Mouse (Mus musculus): ENCODE results near the gene Gm21954. TPM values are rescaled to one million over a fixed set of nuclear protein-coding genes. Genes with fewer than 3 reads are reported as not detected.

The Gm21954 gene
- polyA plus RNA-seq (2012; rRNA removed): not detected in 2 replicates

GRCm38 (mm10) chr3:55472110-55472509 is at the start of gene Gm21954:
Gene Gm21954, minus strand, starts transcription at chr3:55472210.
- no peak for DNase-seq (ENCODE audit: low read depth)
- TF ChIP-seq POLR2A (IDR thresholded peaks at IDR 0.05; ENCODE audit: borderline replicate concordance, extremely low read depth, insufficient read depth, insufficient read length, poor library complexity, severe bottlenecking) (no peak), CTCF (IDR thresholded peaks at IDR 0.05; ENCODE audit: borderline replicate concordance, extremely low read depth, insufficient read depth, insufficient read length) (no peak)

DNA sequence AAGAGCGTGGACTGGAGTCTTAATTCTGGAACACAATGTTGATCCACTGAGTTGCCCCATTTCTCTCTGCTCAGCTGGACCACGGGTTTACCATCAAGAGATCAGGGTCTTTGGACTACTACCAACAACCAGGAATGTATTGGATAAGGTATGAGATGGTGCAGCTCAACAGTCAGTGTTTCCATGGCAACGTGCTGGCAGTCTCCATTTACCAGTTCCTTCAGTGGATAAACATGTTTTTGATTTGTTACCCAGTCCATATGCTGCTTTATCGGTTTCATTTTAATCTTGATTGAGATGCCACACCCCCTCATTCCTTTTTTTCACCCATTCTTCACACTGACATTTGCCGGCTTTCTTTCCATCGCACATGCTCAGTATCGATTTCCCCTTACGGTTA is 49.8 kb upstream of the Gm21954 start:
- TF ChIP-seq POLR2A (IDR thresholded peaks at IDR 0.05; ENCODE audit: borderline replicate concordance, extremely low read depth, insufficient read depth, insufficient read length, poor library complexity, severe bottlenecking) (no peak), CTCF (IDR thresholded peaks at IDR 0.05; ENCODE audit: borderline replicate concordance, extremely low read depth, insufficient read depth, insufficient read length) (no peak)
- DNase-seq (ENCODE audit: low read depth): peak; percentile 92

DNA sequence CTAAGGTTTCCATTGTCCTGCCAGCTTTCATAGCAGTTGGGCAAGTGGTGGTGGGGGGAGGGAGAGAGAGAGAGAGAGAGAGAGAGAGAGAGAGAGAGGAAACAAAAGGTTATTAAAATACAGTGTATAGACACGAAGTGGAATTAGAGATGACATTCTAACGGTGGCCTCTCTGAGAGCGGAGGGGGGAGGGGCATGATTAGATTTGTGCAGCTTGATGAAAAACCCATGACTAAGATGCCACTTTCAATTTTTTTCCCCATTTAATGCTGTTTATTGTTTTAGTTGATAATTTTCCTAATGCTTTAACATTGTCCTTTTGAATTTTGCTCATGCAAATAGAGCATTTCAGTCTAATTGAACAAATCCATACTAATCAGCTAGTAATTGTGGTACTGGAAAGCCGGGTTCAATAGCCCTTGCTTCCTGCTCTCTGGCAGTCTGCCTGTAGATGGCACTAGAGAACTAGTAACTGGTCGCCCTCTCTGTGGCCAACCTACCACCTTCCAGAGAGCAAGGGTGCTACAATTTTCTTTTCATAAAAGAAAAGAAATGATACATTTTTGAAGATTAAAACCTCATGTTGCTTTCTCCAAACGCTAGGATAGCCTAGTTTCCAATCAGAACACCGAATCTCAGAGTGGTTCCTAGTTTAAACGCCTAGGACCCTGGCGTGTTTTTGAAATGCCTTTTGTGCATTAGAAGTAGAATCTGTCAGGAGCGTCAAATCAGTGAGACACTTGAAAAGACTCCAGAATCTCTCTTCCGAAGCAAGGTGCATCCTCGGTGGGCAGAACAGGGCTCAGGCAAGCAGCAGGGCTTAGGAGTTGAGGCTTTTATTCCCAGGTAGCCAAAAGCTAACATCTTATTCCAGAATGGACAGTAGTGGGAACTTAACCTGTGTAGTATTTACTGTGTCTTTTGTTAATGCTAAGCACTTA is 48.5 kb upstream of the Gm21954 start:
- peak; percentile 93 for DNase-seq (ENCODE audit: low read depth)
- TF ChIP-seq POLR2A (IDR thresholded peaks at IDR 0.05; ENCODE audit: borderline replicate concordance, extremely low read depth, insufficient read depth, insufficient read length, poor library complexity, severe bottlenecking) (no peak), CTCF (IDR thresholded peaks at IDR 0.05; ENCODE audit: borderline replicate concordance, extremely low read depth, insufficient read depth, insufficient read length) (peak; percentile 86; the same call in 1 of the 2 replicates)

GRCm38 (mm10) chr3:55517454-55518014 is 45.5 kb upstream of the Gm21954 start:
- DNase-seq (ENCODE audit: low read depth): no peak
- TF ChIP-seq POLR2A (IDR thresholded peaks at IDR 0.05; ENCODE audit: borderline replicate concordance, extremely low read depth, insufficient read depth, insufficient read length, poor library complexity, severe bottlenecking): no peak

- DNase-seq (ENCODE audit: low read depth): no peak
- TF ChIP-seq CTCF (IDR thresholded peaks at IDR 0.05; ENCODE audit: borderline replicate concordance, extremely low read depth, insufficient read depth, insufficient read length) (no peak), POLR2A (IDR thresholded peaks at IDR 0.05; ENCODE audit: borderline replicate concordance, extremely low read depth, insufficient read depth, insufficient read length, poor library complexity, severe bottlenecking) (no peak)
These were observed 44.0 kb upstream of the Gm21954 start for GRCm38 (mm10) chr3:55515966-55516365.

DNA sequence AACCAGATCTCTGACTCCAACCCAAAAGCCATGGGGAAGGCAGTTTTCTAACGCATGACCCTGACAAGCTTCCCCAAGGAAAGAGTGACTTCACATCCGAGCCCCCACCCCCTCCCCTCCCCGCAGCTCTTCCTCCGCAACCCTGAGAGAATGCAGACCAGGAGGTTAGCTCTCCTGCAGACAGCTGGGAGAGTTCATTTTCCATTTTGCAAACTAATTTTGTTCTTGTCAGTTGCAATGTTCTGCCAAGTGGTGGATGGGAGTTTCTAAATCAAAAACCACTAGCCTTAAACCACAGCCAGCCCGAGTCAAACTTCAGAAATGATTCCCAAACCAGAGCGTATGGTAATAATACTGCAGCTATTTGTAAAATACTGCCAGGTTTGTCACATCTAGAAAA is 39.6 kb upstream of the Gm21954 start:
- TF ChIP-seq POLR2A (IDR thresholded peaks at IDR 0.05; ENCODE audit: borderline replicate concordance, extremely low read depth, insufficient read depth, insufficient read length, poor library complexity, severe bottlenecking) (no peak), CTCF (IDR thresholded peaks at IDR 0.05; ENCODE audit: borderline replicate concordance, extremely low read depth, insufficient read depth, insufficient read length) (no peak)
- DNase-seq (ENCODE audit: low read depth): no peak

DNA sequence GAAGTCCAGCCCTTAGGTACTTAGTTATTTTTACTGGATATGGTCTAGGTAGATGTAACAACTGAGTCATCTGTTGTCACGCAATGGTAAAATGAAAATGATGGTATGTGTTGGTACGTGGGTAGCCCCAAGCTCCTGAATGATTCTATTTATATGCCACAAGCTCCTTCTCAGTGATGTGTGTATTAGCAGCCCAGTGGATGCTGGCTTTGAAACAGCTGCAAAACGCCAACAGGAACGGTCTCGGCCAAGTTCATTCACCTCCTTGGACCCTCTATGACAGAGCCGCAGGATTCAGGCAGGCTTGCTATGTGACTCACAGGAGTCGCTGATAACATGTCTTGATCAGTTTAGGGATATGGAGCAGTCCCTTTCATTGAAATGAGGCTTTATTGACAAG is 38.2 kb upstream of the Gm21954 start:
- no peak for TF ChIP-seq CTCF (IDR thresholded peaks at IDR 0.05; ENCODE audit: borderline replicate concordance, extremely low read depth, insufficient read depth, insufficient read length)
- TF ChIP-seq POLR2A (IDR thresholded peaks at IDR 0.05; ENCODE audit: borderline replicate concordance, extremely low read depth, insufficient read depth, insufficient read length, poor library complexity, severe bottlenecking): no peak
- no peak for DNase-seq (ENCODE audit: low read depth)

GRCm38 (mm10) chr3:55499298-55499697 is 27.3 kb upstream of the Gm21954 start:
- peak; percentile 33 for DNase-seq (ENCODE audit: low read depth)
- no peak for TF ChIP-seq CTCF (IDR thresholded peaks at IDR 0.05; ENCODE audit: borderline replicate concordance, extremely low read depth, insufficient read depth, insufficient read length)

DNA sequence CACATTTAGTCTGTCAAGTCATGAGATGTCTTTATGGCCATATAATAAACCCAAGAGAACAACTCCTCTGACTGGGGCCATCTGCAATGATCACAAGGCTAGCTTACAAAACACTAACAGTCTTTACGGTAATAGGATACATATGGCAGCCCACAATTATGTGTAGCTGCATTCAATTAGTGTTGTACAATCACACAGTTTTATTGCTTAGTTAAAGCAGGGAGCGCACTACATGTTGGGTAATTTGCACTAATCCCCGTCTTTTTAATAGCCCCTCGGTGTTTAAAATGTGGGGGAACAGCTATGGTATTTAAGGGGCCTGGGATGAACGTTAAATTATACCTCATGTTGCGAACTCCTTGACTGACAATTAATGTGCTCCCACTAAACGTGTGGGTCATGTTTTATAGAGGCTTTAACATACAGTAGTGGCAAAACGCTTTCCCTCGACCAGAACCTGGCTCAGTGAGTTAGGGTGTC is 24.5 kb upstream of the Gm21954 start:
- TF ChIP-seq CTCF (IDR thresholded peaks at IDR 0.05; ENCODE audit: borderline replicate concordance, extremely low read depth, insufficient read depth, insufficient read length) (no peak), POLR2A (IDR thresholded peaks at IDR 0.05; ENCODE audit: borderline replicate concordance, extremely low read depth, insufficient read depth, insufficient read length, poor library complexity, severe bottlenecking) (no peak)
- peak; percentile 42 for DNase-seq (ENCODE audit: low read depth)

- no peak for TF ChIP-seq POLR2A (IDR thresholded peaks at IDR 0.05; ENCODE audit: borderline replicate concordance, extremely low read depth, insufficient read depth, insufficient read length, poor library complexity, severe bottlenecking)
- no peak for TF ChIP-seq CTCF (IDR thresholded peaks at IDR 0.05; ENCODE audit: borderline replicate concordance, extremely low read depth, insufficient read depth, insufficient read length)
- DNase-seq (ENCODE audit: low read depth): peak; percentile 18
These were observed 23.9 kb upstream of the Gm21954 start for GRCm38 (mm10) chr3:55495866-55496265.

GRCm38 (mm10) chr3:55495231-55495630 is 23.2 kb upstream of the Gm21954 start:
- TF ChIP-seq POLR2A (IDR thresholded peaks at IDR 0.05; ENCODE audit: borderline replicate concordance, extremely low read depth, insufficient read depth, insufficient read length, poor library complexity, severe bottlenecking) (no peak), CTCF (IDR thresholded peaks at IDR 0.05; ENCODE audit: borderline replicate concordance, extremely low read depth, insufficient read depth, insufficient read length) (no peak)
- DNase-seq (ENCODE audit: low read depth): no peak

GRCm38 (mm10) chr3:55494348-55494747 is 22.3 kb upstream of the Gm21954 start:
- peak; percentile 40 for DNase-seq (ENCODE audit: low read depth)
- TF ChIP-seq CTCF (IDR thresholded peaks at IDR 0.05; ENCODE audit: borderline replicate concordance, extremely low read depth, insufficient read depth, insufficient read length) (peak; percentile 56; the same call in 1 of the 2 replicates), POLR2A (IDR thresholded peaks at IDR 0.05; ENCODE audit: borderline replicate concordance, extremely low read depth, insufficient read depth, insufficient read length, poor library complexity, severe bottlenecking) (no peak)

Measured in brain, embryonic 14.5 days (tissue).